Mouse (Mus musculus): Measurements from ENCODE around the gene Slfn5.
"Not testable (repeated sequence)": the region's sequence is repeated elsewhere in the genome, so short reads cannot be mapped to it uniquely, and the experiment has no call there.

Gene Slfn5

DNA sequence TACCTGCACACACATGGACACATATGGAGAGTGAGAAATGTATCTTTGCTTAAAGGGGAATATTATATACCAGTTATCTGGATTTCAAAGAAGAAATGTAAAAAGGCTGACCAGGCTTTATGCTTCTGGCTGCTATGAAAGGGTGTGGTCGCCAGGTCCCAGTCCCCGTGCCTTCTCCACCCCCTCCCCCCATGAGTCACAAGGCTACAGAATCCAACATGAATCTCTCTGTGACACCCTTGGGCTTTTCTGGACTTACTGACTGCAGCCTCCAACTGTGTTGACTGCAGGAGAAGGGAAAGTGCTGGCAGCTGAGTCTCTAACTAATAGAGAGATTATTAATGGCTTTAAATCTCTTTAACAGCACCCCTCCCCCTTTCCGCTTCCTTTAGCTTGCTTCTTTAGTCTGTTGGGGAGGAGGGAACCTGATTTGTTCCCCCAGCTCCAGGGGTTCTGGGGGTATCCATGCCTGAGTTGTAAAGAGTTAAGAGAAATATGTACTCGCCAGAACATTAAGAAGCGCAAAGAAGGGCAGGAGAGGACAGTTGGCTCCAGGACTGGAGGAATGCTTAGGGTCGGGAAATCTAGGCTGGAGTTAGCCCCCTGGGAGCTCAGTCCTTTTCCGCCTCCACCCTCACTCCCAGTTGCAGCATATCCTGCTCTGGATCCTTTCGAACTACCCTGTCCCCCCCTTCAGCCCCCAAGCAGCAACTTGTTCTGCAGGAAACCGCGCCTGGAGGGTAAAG lies at the start of gene Slfn5:
Slfn5 (plus strand) TSS at position 614 of the 746 bp plus-strand sequence.
- DNase-seq (ENCODE audit: low read depth in 1 of 2, low spot score in 2 of 2): no peak

DNA sequence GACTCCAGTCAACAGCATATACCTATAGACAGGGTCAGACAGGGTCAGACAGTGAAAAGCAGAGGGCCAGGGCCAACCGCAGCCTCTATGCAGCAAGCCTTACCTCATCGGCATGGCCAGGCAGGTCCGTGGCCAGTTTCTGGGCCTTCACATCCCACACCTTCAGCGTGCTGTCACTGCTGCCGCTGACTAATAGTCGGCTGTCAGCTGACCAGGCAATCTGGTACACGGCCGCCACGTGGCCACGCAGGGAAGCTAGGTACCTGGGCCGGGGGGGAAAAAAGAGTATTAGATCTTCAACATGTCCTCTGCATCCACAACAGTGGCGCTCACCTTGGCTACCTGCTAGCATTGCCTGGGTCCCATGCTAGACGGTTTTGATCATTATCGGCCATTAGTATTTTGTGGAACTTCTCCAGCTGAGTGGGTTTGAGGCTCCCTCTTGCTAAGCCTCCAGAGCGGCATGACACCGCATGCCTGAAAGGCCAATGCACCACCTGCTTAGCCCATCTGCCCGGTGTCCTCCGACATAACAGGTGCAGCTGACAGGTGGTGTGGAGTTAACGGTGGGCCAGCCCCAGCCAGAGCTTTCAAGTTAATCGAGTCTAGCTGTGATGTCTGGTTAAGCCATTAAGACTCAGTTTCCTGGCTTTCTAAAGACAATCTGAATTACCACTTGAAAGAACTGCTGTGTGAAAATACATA lies 49.4 kb upstream of the Slfn5 start:
- DNase-seq (ENCODE audit: low read depth in 1 of 2, low spot score in 2 of 2): no peak

DNA sequence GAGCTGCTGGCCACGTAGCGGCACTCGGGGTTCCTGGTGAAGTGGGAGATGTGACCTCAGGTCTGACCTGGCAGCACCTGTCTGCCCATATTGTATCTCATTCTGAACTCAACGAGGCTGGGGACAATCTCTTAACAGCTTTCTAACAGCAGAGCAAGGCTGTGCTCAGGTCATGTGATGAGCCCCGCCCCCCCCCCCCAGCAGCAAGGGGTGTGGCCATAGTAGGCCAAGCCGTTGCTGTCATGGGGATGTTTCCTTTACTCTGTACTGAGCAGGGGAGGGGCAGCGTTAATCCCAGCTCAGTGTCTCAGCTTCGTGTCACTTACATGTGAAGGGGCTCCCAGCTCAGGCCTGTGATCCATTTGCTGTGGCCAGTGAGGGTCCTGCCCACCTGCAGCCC lies 46.2 kb upstream of the Slfn5 start:
- no peak for DNase-seq (ENCODE audit: low read depth in 1 of 2, low spot score in 2 of 2)

DNA sequence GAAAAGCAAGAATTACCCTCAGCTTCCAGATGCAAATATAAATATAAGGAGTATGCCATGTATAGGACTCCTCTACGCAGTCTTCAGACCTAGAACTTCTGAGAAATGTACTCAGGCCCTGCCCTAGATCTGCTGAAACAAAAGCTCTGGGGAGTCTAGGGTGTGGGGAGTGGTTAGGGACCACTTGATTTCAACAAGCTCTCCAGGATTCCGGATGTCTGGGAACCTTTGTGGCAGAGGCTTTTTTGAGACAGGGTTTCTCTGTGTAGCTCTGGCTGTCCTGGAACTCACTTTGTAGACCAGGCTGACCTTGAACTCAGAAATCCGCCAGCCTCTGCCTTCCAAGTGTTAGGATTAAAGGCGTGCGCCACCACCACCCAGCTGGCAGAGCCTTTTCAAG lies 45.3 kb upstream of the Slfn5 start:
- no peak for DNase-seq (ENCODE audit: low read depth in 1 of 2, low spot score in 2 of 2)

DNA sequence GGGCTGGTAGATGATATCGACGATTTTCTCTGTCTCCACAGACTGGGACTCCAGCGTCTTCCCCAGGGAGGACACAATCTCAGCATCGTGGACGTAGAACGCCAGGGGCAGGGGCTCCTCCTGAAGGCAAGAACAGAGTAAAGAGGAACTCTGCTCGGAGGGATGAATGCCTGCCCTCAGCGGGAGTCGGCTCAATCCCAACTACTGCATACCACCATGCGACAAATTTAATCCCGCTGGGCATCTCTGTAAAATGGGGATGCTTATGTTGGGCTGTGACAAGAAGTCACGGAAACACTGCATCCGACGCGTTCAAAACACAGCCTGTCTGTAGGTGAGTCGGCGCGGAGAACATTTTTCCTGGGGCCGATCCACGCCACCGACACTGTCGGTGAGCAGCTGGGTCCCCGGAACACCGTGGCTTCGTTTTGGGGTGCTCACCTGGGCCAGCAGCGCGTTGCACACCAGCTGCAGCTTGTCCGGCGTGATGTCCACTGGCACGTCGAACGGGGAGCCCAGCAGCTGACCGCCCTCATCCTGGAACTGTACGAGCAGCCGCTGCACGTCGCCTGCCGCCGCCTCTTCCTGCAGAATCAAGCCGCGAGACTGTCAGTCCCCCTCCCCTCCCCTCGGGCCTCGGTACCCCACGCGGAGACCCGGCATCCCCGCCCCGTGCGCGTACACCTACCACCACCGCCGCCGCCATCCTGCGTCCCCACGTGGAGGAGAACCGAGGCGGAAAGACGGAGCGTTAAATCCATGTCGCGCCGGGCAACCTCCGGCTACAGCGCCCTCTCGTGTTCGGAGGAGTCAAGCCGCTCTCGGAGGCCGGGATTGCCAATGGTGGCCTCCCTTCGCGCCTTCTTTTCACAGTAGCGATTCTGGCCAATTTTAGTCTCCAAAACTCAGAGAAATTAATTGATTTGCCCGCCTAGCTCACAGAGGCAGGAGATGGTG lies 43.2 kb upstream of the Slfn5 start, which contains the start of gene Nle1:
Nle1 (minus strand) TSS at position 761 of the 957 bp plus-strand sequence.
- DNase-seq (ENCODE audit: low read depth in 1 of 2, low spot score in 2 of 2): peak; percentile 81 to 89

DNA sequence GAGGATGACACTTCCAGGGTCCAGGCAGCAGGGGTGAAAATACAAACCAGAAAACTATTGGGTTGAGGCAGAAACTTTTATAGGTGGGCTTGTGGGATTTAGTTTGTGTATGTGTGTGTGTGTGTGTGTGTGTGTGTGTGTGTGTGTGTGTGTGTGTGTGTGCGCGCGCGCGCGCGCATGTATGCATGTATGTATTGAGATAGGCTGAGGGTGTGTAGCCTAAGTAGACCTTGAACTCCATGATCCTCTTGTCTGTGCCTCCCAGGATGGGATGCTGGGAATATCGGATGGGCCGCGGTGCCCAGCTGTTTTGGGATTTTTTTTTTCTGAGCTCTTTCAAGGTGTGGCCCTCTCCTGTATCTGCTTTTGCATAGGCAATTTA lies 42.5 kb upstream of the Slfn5 start:
- DNase-seq (ENCODE audit: low read depth in 1 of 2, low spot score in 2 of 2): no peak

DNA sequence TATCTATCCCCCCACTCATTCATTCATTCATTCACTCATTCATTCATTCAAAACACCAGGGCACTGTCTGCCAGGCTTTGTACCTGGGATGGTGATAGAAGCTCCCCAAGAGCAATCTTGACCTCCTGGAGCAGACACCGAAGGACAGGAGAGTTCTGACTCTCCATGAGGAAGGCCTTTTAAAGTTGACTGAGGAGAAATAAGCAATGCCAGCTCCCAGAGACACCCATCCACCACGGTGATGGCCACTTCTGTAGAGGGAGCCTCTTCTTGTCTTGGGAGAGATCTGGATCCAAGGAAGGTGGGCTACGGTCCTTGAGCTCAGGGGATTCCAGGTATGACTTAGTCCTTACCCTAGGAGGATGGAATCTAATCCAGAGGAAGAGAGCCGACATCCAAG lies 40.9 kb upstream of the Slfn5 start, which contains the start of gene Unc45b:
Unc45b (plus strand) TSS at position 301 of the 400 bp plus-strand sequence.
- no peak for DNase-seq (ENCODE audit: low read depth in 1 of 2, low spot score in 2 of 2)

DNA sequence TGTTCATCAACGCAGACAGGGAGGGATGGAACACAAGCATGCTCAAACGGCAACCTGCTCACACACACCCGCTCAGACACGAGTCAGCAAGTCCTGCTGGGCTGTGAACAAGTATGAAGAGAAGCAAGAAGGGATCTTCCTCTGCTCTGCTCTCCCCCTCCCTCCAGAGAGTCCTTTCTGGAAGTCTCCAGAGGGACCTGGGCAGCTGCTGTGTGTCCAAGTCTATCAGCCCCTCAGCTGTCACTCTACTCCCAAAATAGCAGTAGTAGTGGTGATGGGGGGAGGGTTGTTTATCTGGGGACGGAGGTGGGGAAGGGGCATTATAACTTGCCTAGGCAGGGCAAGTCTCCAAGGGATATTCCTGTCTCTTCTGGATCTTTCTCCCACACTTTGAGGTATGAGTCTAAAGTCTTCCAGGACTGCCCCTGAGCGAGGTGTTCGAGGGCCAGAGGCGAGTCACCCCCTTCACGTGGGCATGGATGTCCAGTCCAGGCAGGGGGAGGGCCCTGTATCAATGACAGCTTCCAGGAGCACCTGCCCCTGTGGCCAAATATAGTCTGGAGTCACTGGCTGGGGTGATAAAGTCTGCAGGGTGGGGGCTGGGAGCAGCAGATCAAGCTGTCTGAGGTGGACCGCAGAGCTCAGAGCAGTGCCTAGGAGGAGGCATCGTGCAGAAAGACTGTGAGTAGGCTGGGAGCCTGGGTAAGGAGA lies 40.3 kb upstream of the Slfn5 start:
- DNase-seq (ENCODE audit: low read depth in 1 of 2, low spot score in 2 of 2): no peak

DNA sequence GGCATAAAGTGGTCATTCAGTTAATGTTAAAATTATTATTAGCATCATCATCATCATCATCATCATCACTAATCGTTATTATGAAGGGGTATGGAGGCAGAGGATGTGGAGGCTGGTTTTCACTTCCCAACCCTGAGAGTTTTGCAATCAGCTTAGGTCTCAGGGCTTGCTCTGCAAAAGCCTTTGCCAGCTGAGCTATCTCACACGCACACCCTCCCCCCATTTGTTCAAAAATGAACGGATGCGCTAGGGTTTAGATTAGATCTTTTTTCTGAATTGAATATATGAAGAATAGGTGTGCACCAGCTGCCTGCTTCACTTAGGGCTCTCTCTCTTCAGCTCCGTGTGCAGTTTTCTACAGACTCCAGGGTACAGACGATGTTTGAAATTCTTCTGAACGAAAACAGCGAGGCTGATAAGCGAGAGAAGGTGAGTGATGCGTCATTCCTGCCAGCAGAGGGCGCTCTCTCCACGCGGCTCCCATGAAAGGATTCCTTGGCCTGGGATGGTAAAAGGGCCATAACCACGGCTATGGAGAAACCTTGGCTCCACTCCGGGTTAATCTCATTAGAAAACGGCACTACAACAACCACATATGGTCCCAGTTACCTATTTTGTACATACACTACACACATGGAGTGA lies 36.3 kb upstream of the Slfn5 start:
- peak in 1 of 2 experiments; percentile 44 for DNase-seq (ENCODE audit: low read depth in 1 of 2, low spot score in 2 of 2)

DNA sequence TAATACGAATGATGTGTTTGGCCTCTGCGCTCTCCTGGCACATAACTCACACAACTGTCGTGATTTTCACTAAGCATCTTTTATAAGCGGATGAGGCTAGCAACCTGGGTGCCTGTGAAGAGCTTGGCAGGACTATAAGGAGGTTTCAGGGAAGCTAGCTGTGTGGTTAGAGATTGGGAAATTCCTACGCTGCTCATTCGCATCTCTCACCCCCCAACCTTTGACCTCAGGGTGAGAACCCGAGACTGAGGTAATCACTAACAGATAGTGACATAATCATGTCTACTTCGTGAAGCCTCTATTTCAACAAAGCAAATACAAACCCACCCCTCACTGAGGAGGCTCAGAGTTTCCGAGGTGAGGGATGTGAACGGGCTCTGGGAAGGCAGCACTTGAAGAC lies 30.4 kb upstream of the Slfn5 start:
- no peak for DNase-seq (ENCODE audit: low read depth in 1 of 2, low spot score in 2 of 2)

DNA sequence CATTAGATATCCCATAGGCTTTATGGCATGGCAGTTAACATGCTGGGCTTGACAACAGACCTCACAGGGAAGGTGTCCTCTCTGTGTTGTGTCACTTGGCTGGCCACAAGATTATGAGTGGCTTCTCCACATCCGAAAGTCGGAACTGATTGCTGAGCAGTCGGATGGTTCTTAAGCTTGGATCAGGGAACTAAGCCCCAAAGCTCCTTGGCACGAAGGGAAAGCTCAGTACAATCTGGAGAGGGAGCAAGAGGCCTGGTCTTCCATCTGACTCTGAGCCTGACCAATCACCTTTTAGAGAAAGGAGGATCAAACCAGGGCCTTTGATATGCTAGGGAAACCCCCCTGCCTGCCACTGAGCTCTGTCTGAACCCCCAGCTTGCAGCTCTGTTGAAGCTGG lies 29.5 kb upstream of the Slfn5 start:
- no peak for DNase-seq (ENCODE audit: low read depth in 1 of 2, low spot score in 2 of 2)

DNA sequence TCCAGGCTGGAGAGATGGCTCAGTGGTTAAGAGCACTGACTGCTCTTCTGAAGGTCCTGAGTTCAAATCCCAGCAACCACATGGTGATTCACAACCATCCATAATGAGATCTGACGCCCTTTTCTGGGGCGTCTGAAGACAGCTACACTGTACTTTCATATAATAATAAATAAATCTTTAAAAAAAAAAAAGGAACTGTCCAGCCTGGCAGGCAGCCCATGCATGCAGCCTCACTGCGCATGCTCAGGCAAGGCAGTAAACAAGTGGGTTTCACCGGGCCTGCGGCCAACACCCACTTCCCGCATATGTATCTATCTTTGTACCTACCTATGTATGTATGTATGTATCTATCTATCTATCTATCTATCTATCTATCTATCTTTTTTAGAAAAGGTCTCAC lies 27.2 kb upstream of the Slfn5 start:
- DNase-seq (ENCODE audit: low read depth in 1 of 2, low spot score in 2 of 2): not testable (repeated sequence)

DNA sequence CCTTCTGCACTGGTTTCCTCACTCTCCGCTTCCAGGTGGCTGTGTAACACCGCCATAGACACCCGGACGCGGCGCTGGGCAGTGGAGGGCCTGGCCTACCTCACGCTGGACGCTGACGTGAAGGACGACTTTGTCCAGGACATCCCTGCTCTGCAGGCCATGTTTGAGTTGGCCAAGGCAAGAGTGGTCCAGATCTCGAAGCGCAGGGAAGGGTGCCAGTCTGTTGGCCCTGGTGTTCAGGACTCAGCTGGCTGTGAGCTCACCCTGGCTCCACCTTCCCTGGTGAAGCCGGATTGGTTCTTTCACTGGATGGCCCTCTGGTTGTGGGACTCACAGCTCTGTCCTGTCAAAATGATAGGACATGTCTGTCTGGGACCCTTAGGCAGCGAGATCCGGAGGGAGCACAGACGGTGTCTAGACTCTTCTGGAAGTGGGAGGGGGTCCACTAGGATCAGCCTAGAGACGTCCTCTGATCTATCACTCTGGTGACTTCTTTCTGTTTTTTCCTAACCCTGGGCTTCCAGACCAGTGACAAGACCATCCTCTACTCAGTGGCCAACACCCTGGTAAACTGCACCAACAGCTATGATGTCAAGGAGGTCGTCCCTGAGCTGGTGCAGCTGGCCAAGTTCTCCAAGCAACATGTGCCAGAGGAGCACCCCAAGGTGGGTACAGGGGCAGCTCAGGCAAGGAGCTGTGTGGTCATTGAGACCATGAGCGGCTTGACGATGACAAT lies 22.1 kb upstream of the Slfn5 start:
- no peak for DNase-seq (ENCODE audit: low read depth in 1 of 2, low spot score in 2 of 2)

DNA sequence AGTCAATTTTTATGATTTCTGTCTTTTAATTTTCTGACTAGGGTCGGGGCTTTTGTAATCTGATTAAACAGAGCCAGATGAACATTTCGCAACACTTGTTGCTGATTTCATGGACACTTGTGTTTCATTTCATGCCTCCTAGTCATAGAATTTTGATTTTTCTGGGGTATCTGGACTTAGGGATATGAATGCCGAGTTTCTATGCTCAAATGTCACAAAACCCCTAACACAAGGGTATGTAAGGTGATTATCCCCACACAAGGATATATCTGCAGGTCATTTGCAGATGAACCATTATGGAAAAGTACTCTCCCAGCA lies 21.6 kb upstream of the Slfn5 start:
- no peak for DNase-seq (ENCODE audit: low read depth in 1 of 2, low spot score in 2 of 2)

DNA sequence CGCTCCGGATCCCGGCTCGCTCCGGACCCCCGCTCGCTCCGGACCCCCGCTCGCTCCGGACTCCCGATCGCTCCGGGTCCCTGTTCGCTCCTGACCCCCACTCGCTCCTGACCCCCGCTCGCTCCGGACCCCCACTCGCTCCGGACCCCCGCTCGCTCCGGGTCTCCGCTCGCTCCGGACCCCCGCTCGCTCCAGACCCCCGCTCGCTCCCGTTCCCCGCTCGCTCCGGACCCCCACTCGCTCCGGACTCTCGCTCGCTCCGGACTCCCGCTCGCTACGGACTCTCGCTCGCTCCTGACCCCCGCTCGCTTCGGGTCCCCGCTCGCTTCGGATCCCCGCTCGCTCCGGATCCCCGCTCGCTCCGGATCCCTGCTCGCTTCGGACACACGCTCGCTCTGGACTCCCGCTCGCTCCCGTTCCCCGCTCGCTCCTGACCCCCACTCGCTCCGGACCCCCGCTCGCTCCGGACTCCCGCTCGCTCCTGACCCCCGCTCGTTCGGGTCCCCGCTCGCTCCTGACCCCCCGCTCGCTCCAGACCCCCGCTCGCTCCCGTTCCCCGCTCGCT lies 20.7 kb upstream of the Slfn5 start:
- not testable (repeated sequence) for DNase-seq (ENCODE audit: low read depth in 1 of 2, low spot score in 2 of 2)

DNA sequence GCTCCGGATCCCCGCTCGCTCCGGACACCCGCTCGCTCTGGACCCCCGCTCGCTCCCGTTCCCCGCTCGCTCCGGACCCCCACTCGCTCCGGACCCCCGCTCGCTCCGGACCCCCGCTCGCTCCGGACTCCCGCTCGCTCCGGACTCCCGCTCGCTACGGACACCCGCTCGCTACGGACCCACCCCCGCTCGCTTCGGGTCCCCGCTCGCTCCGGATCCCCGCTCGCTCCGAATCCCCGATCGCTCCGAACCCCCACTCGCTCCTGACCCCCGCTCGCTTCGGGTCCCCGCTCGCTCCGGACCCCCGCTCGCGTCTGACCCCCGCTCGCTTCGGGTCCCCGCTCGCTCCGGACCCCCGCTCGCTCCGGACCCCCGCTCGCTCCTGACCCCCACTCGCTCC lies 20.0 kb upstream of the Slfn5 start:
- not testable (repeated sequence) for DNase-seq (ENCODE audit: low read depth in 1 of 2, low spot score in 2 of 2)

DNA sequence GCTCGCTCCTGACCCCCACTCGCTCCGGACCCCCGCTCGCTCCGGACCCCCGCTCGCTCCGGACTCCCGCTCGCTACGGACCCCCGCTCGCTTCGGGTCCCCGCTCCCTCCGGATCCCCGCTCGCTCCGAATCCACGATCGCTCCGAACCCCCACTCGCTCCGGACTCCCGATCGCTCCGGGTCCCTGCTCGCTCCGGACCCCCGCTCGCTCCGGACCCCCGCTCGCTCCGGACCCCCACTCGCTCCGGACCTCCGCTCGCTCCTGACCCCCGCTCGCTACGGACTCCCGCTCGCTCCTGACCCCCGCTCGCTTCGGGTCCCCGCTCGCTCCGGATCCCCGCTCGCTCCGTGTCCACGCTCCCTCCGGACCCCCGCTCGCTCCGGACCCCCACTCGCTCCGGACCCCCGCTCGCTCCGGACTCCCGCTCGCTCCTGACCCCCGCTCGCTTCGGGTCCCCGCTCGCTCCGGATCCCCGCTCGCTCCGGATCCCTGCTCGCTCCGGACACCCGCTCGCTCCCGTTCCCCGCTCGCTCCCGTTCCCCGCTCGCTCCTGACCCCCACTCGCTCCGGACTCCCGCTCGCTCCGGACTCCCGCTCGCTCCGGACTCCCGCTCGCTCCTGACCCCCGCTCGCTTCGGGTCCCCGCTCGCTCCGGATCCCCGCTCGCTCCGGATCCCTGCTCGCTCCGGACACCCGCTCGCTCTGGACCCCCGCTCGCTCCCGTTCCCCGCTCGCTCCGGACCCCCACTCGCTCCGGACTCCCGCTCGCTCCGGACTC lies 19.3 kb upstream of the Slfn5 start:
- DNase-seq (ENCODE audit: low read depth in 1 of 2, low spot score in 2 of 2): not testable (repeated sequence)

DNA sequence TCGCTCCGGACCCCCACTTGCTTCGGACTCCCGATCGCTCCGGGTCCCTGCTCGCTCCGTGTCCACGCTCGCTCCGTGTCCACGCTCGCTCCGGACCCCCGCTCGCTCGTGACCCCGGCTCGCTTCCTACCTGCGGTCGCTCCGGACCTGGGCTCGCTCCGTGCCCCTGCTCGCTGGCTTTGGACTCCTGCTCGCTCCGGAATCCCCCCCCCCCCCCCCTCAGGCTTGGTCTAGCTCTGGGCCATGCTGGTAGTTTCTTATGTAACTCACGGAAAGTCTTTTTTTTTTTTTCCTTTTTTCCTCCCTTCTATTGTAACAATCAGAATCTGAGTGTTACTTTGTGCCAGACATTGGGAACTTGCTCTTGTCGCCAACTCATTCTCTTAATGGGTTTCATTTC lies 18.0 kb upstream of the Slfn5 start:
- DNase-seq (ENCODE audit: low read depth in 1 of 2, low spot score in 2 of 2): no peak

DNA sequence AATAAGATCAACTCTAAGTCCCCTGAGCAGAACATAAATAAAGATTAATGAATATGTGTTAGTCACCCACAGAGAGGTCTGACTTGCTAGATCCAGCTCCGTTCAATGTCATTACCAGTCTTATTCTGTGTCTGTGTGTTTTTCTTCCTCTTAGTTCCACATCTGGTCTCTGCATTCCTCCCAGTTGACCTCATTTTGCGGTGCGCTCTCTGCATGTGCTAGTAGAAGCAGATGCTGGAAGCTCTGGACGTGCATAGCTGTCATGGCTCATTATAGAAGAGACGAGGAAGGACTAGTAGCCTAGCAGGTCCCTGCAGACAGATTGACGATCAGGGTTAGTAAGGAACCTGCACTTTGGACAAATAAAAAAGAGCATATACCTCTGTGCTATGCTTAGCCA lies 7.8 kb upstream of the Slfn5 start:
- DNase-seq (ENCODE audit: low read depth in 1 of 2, low spot score in 2 of 2): no peak
